Mouse (Mus musculus) liver (tissue): ENCODE measurements around the gene Asnsd1.
"Not testable (repeated sequence)": the region's sequence is repeated elsewhere in the genome, so short reads cannot be mapped to it uniquely, and the experiment has no call there.

Experiments used
- DNase-seq: peaks from one replicate; pipeline ENCODE4 v3.0.0-alpha.2; 2020; ENCODE audit warnings: mixed read lengths

Gene Asnsd1

DNA sequence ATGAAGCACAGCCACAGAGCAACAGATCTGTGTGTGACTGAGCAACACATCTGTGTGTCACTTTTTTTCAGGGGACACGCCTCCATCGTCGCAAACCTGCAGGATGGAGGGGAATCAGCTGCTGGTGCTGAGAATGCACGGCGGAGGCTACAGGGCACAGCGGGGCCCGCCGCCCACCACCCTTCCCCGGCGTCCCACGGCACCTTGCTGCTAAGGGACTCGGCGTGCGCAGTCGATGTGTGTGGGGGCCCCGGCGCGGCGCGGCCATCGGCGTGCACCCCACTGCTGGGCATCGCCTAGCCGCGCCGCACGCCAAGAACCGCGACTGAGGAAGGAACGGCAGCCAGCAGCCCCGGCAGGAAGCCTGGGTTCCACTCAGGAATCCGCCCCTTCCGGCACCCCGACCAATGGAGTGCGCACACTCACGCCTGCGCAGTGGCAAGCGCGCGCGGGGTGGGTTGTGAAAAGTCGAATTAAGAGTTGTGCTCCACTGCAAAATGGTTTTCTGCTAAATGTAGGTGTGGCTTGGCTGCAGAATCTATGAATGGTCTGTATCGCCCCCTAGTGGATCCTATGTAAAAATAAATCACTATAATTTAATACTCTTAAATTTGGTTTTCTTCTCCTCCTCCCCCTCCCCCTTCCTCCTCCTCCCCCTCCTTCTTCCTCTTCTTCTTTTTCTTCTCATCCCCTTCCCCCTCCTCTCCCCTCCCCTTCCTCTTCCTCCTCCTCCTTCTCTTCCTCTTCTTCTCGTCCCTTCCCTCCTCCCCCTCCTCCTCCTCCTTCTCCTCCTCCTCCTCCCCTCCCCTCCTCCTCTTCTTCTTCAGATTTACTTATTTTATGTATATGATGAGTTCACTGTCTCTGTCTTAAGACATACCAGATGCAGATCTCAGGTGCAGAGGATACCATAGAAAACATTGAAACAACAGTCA lies at the start of gene Asnsd1, which contains the start of the genes Asdurf and Gm28551:
Asnsd1 (minus strand) TSS at position 426 of the 935 bp plus-strand sequence.
Asdurf (minus strand) TSS at position 293 of the 935 bp plus-strand sequence.
Gm28551 (minus strand) TSS at position 341 of the 935 bp plus-strand sequence.
- peak; percentile 96 for DNase-seq

DNA sequence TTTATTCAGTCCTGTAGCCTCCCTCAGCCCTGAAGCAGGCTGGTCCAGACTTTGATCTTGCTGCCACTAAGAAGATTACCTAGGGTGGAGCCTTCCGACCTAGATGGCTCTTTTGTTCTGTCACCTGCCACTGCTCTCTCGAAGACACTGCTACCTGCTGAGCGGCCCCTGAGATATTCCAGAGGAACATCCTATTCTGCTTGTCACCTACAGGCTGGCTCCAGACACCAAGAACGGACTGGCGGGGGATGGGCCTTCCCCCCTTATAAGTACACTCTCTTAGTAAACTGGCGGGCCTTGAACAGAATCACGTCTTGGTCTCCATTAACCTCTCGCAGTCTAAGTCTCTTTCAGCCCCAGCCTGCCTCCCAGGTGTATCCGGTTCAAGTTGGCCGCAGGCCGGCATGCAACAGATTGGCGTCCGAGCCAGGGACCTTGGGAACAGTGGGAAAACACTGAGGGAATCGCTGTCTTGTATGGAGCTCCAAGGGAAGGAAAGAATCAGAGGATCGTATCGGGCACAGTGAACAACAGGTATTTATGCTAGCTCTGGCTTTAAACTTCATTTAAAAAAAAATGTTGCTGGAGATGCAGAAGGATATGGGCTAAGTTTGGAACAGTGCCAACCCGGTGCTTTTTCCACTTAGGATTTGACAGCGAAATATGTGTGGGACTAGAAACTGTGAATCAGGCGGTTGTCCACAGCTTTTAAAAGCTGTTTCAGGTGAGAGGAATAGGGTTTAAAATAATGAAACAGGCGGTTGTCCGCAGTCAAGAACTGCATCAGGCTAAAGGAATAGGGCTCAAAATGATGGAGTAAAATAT lies 41.6 kb upstream of the Asnsd1 start:
- DNase-seq, result not testable (repeated sequence)

DNA sequence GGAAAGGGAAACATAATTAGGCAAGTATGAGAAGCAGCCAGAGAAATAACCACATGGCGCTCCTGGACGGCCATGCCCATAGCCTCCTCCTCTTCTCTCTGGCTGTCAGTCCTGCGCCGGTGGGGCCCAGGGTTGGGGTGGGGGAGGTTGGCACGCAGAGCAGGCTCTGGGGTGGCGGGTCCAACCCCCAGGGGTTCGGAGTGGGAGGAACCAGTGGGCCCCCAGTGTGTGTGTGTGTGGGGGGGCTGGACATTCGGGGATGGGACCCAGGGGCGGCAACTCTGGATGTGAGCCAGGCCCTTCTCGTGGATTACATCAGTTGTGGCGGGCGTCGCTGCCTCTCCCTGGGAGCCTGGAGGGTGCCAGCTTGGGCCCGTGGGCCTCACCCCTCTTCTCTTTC lies 36.2 kb upstream of the Asnsd1 start:
- DNase-seq, result no peak

DNA sequence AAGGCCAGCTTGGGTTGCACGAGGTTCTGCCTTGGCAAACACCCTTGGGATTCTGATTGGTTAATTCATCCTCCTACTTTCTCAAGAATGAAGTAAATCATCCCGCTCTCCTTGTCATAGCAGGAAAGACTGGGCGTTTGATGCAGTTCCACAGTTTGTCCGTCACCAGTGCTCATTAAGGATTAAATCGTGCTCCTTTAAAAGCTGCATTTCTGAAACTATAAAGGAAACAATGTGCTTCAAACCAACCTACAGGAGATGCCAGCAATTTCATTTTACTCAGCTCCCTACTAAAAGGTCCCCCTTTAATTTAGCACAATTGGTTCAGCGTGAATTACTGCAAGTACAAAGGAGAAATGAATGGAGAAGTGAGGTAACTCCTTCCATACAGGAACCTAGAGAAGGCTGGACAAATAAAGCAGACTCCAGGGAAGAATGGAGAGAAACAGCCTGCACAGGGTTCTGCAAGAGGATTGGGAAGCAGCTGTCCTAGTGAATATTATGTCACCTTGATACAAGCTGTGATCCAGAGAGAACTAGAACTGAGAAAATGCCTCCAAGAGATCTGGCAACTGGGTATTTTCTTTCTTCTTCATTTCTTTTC lies 31.6 kb upstream of the Asnsd1 start:
- DNase-seq, result no peak

DNA sequence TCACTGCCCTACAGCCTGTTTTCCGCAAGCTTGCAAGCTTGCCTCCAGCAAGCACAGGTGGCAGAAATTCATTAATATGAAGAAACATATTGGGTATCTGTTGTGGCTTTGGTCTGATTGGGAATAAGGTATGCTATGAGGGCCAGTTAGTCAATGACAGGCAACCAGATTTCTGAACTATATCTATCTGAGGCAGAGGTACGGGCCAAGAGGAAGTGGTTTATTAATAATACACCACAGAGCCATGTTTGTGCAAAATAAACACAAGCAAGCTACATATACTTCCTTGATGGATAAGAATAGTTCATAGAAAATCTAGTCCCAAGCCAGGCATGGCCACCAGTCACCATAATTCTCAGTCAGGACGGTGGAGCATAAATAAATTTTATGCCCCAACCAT lies 25.2 kb upstream of the Asnsd1 start:
- DNase-seq, result no peak

DNA sequence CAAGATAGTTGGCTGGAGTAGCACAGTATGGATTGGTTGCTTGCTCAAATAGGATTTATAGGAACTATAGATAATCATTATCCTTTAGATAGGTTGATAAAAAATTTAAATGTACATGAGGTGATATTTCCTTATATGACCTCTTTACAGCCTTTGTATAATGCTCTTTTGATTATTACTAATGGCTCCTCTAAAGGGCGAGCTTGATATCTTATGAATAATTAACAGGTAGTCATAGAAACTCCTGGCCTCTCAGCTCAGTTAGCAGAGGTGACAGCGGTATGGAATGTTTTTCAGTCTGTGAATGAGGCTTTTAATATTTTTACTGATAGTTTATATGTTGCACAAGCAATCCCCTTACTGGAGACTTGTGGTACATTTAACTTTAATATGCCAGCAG lies 23.4 kb upstream of the Asnsd1 start:
- not testable (repeated sequence) for DNase-seq

DNA sequence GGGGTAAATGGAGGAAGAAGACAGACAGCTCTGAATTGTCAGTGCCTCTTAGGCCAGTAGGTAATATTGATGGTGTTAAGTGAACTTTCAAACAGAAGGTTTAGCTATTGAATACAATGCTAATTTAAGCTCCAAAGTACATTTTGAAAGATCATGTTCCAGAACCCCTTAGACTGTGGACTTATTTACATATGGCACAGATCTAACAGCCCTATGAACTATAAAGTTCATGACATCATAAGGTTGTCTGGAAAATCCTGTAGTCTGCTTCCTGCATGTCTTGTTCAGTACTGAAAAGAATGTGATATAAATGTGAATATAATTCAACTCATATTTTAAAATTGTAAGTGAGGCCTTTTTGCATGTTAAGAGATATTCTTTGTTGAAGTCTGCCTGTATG lies 6.4 kb upstream of the Asnsd1 start:
- no peak for DNase-seq

DNA sequence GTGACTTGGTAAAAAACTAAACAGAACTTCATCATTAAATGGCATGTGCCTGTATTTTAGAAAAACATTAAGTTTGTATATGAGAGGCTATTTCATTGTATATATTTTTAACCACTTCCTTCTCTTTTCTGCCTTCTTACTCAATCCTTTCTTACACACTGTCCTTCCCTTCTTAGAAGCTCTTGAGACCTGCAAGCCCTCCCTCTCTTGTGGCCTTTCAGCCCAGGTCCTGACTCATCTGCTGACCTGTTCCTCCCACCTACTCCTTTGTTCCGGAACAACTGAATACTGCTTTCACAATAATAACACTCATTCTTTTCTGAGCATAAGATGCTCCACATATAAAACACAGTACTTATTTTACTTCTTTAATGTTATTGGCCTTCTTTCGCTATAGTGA lies 11.5 kb downstream of the Asnsd1 start:
- no peak for DNase-seq

DNA sequence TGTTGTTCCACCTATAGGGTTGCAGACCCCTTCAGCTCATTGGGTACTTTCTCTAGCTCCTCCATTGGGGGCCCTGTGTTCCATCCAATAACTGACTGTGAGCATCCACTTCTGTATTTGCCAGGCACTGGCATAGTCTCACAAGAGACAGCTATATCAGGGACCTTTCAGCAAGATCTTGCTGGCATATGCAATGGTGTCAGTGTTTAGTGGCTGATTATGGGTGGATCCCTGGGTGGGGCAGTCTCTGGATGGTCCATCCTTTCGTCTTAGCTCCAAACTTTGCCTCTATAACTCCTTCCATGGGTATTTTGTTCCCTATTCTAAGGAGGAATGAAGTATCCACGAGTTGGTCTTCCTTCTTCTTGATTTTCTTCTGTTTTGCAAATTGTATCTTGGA lies 15.1 kb downstream of the Asnsd1 start:
- not testable (repeated sequence) for DNase-seq

DNA sequence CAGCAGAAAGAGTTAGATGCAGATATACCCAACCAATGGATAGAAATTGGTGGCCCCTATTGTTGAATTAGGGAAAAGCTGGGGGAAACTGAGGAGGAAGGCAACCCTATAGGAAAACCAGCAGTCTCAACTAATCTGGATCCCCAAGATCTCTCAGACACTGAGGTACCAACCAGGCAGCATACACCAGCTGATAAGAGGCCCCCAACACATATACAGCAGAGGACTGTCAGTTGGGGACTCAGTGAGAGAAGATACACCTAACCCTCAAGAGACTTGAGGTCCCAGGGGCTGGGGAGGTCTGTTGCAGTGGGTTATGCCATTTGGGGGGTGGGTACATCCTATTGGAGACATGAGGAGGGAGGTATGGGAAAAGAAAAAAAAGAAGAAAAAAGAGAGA lies 17.1 kb downstream of the Asnsd1 start:
- peak; percentile 12 for DNase-seq

DNA sequence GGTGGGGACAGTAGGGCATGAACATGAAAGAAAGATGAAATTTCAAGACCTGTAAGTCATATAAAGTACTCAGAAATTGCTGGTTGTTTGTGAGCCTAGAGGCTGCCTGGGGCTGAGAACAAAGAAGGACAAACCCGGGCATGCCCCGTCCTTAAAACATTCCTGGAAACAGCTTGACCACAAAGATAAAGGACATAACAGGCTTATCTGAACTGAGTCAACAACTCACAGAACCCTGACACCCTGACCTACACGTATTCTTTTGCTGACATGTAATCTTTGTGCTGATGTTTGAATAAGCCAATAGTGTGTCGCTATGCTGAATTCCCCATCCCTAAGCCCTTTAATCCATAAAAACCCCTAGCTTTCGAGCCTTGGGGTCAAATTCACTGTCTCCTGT lies 19.0 kb downstream of the Asnsd1 start:
- DNase-seq, result not testable (repeated sequence)

DNA sequence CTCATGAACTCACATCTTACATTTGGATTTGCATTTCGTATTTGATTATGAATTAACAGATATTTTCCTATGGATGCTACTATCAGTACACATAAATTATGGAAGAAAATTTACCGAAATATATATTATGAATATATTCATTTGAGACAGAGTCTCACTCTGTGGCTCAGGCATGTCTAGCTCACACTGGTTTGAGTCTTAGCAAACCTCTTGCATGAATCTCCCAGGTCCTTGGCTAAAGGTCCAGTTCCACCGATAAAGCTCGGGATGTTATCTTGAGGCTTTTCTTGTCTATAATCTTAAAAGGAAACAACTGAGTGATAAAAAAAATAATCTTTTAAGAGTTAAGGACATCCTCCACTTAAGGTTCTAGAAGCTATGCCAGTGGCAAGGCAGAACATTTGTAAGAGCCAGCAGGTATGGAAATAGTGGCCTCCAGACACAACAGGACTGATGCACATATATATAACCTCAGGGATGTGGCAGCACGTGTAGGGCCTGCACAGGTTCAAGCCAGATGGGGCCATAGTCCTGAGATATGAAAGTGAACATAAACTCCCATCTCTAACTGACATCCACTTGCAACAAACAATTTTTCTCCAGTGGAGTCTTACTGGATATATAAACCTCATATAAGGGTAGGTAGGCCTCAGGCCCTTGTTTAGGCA lies 27.6 kb downstream of the Asnsd1 start:
- DNase-seq, result no peak

DNA sequence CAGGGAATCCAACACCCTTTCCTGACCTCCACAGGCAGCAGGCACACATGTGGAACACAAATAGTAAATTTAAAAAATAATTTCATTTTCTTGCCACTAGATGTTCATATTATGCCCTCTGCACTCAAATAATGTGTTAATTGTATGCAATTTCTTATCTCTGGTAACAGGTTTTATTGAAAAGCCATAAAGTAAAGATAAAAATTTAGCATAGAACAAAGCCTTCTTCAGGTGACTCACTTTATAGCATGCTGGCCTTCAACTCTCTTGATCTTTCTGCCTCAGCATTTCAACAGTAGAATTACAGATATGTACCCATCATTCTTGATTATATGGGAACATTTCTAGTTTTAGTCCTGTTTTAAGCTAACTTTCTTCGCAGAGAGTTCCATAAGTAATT lies 28.3 kb downstream of the Asnsd1 start:
- DNase-seq, result no peak

DNA sequence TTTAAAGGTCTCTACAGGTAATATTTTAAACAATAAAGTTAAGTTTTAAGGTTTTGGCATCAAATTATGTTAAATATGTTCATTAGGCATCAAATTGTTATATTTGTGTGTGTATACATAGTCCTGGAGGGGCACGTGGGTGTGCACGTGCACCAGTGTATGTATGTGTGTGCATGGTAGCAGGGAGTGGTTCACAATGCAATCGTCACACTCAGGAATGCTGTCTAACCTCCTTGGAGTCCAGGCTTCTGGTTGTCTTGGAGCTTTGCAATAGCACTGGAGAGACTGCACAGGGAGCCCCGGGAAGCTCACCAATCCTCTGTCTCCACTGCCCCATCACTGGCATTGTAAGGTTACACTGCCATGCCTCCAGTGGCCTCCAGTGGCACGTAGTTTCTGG lies 29.3 kb downstream of the Asnsd1 start:
- DNase-seq, result no peak

DNA sequence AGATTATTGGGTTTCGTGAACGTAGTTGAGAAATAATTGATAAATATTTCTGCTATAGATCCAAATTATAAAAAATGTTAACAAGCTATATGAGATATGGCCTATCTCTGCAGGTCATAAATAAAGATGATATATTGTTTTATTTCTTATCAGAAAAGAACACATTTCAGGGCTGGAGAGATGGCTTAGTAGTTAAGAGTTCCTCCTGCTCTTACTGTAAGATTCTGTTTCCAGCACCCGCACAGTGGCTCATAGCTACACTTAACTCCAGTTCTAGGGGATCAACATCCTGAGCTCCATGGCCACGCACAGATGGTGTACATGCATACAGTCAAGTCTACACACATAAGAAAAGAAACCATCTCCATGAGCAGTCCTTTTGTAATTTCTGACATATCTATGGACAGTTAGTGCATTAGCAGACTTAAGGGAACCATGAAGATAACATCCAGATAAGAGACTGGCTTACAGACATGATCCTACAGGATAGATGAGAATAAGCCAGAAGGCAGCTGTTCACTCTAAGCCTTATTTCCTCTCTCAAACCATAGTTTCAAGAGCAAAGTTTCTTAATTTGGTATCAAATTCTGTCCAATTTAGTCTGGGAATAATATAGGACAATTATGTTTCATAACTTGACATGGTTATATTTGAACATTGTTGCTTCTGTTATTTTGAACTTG lies 30.7 kb downstream of the Asnsd1 start:
- no peak for DNase-seq

DNA sequence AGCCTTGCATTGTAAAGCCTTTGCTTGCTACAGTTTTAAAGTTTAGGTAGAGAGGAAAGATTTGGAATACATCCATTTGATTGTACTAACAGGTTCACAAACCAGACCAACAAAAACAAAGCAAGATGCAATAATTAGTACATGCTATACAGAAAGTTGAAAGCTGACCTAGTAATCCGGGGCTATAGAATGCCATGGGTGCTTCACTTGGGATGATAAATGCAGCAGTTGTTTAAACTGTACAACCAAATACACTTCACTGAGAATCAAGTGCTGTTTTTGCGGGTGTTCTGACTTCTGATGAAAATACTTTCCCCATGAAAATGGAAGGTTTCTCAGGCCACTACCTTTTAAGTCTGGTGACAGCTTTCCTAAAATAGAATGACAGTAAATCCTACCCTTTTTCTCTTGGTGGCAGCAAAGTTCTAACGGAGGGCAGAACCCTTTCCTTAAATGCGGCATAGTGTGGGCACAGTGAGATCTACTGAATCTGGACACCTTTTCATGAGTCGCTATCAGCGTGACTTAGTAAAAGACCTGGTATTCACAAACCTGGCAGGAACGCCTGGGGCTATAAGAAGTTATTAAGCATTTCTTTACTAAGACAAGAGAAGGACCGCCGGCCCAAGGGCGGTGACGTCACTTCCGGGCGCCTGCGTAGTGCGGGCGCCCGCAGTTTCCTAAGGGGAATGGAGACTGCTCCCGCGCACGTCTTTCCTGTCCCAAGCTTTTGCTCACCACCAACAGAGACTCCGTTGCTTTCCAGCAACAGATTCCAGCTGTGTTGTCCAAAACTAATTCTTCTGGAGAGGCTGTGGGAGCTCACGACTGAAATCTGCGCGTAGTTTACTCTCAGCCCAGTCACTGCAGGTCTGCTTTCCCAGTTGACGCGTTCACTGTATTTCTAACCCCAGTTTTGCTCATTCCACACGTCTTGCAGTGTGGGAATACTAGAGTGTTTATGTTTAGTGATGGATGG lies 39.3 kb downstream of the Asnsd1 start, which contains the start of gene Osgepl1:
Osgepl1 (plus strand) TSS at position 636 of the 979 bp plus-strand sequence.
- peak; percentile 87 for DNase-seq

DNA sequence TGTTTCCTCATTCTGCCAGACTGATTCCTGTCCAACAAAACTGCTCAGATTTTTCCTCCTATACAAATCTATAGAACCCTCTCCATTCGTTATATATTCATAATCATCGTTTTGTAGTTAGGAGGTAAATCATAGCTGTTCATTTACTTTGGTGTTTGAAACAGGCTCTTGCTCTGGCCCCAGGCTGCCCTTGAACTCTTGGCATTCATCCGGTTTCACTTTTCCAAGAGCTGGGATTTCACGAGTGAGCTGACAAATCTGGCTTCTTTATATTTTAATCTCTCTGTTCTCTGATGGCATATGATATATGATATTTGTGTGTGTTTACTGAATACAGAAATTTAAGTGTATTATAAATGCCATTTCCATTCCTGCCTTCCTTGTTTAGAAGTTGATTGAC lies 52.0 kb downstream of the Asnsd1 start:
- DNase-seq, result no peak

DNA sequence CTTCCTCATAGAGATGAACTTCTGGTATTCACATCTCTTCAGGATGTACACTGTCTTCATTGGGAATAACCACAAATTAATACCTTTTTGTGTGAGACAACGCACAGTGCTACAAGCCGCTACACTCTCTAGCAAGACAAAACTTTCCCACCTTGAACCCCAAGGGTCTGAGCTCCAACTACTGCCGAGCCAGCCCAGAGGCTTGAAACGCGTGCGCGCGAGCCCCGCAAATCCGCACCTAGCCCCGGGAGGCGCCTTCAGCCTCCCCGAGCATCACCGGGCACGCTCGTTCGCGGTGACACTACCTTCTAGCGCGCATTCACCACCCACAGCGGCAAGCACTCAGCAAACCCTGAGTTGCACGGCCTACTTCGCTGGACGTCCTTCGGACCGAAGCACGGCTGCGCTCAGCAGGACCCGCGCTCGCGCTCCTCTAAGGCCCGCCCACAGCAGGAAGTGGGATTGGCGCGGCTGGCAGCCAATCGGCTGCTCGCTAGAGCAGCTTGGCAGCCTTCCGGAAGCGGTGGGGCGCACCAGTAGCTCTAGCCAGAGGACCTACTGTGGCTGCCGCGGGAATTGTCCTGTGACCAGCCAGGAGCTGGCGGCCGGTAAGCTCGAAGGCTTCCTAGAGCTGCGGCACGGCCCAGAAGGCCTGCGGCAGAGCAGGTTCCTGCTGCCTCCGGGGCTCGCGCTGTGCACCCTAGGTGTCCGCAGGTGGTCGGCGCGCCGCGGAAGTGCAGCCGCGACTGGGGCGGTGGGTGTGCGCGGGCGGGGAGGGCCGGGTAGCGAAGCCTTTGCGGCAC lies 55.8 kb downstream of the Asnsd1 start, which contains the start of the genes Pms1, Ormdl1 and Gm28778:
Pms1 (minus strand) TSS at position 438 of the 803 bp plus-strand sequence.
Ormdl1 (plus strand) TSS at position 515 of the 803 bp plus-strand sequence.
Gm28778 (plus strand) TSS at position 531 of the 803 bp plus-strand sequence.
- DNase-seq, result peak; percentile 96
